Mouse (Mus musculus) forebrain, embryonic 15.5 days (tissue): ENCODE measurements around the gene Pgrmc1. TPM values are rescaled to one million over a fixed set of nuclear protein-coding genes. Genes with fewer than 3 reads are reported as not detected.
"Not testable (repeated sequence)": the region's sequence is repeated elsewhere in the genome, so short reads cannot be mapped to it uniquely, and the experiment has no call there.

ENCODE experiments used
- ATAC-seq: fragments of 200-750 bp; cut with Nextera tagmentation; replicated peaks from 2 replicates; pipeline ENCODE4 v1.8.0; 2017; ENCODE audit warnings: mild to moderate bottlenecking, moderate TSS enrichment, moderate library complexity
- H3K27ac ChIP-seq: fragments of 300-500 bp; sonication (generic); replicated peaks from 2 replicates; pipeline ENCODE4 v1.5.1; 2015; ENCODE audit warnings: mild to moderate bottlenecking, inconsistent platforms
- H3K27me3 ChIP-seq: fragments of 300-500 bp; sonication (generic); 2 replicates; pipeline ENCODE4 v1.6.1; 2015; ENCODE audit warnings: inconsistent platforms
- H3K36me3 ChIP-seq: fragments of 300-500 bp; sonication (generic); 2 replicates; pipeline ENCODE4 v1.6.1; 2015; ENCODE audit warnings: mild to moderate bottlenecking, inconsistent platforms
- H3K4me1 ChIP-seq: fragments of 300-500 bp; sonication (generic); 2 replicates; pipeline ENCODE4 v1.6.1; 2015; ENCODE audit warnings: inconsistent platforms
- H3K4me2 ChIP-seq: fragments of 300-500 bp; sonication (generic); replicated peaks from 2 replicates; pipeline ENCODE4 v1.6.1; 2015; ENCODE audit warnings: mild to moderate bottlenecking, inconsistent platforms
- H3K4me3 ChIP-seq: fragments of 300-500 bp; sonication (generic); 2 replicates; pipeline ENCODE4 v1.5.1; 2015; ENCODE audit warnings: mild to moderate bottlenecking, inconsistent platforms
- H3K9ac ChIP-seq: fragments of 300-500 bp; sonication (generic); replicated peaks from 2 replicates; pipeline ENCODE4 v1.6.1; 2015; ENCODE audit warnings: mild to moderate bottlenecking, inconsistent platforms
- H3K9me3 ChIP-seq: fragments of 300-500 bp; sonication (generic); 2 replicates; pipeline ENCODE4 v1.6.1; 2016; ENCODE audit warnings: inconsistent platforms
- WGBS: fragments of 180-500 bp; shearing (Covaris S2); methylation state at CpG from one replicate; pipeline ENCODE4 v1.1.7; 2015; ENCODE audit warnings: mixed read lengths; 5-methylcytosine and 5-hydroxymethylcytosine counted together
- polyA plus RNA-seq: library from polyadenylated mRNA; unstranded; fragments of >200 nt; fragmentation: Nextera tagmentation; extraction: Ambion mirVana; gene quantifications from 2 replicates; pipeline ENCODE4 v1.2.1, GENCODE M21; 2015

Pgrmc1 gene
- 475 and 528 TPM in 2 replicates for polyA plus RNA-seq

DNA sequence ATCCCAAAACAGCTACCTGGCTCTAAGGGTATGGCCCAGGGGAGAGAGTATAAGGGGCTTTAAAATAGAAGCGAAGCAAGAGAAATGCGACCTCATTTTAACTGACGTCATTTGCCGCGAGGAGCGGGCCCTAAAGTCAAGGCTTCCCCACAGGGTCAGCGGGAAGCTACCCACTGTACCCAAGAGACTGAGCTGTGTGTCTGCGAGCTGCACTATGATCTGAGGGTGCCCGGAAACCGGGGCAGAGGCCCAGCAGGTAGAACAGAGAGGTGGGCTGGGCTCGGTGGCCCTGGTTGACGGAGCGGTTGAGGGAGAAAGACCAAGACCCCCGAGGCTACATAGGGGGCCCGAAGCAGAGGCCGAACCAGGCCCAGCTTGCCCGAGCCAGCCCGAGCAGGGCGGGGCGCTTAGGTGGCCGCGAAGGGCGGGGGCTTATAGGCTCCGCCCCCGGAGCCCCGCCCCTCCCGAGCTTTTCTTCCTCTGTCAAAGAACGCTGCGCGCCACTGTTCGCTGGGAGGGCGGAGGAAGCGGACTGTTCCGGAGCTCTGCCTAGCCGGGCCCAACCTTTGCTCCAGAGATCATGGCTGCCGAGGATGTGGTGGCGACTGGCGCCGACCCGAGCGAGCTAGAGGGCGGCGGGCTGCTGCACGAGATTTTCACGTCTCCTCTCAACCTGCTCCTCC, at the start of gene Pgrmc1:
Gene Pgrmc1 (plus strand): TSS at position 500 of the 683 bp plus-strand sequence.
- Histone ChIP-seq H3K36me3 (peaks cover under 1% of the 10 kb centered on the region; the same call in 1 of the 2 replicates), H3K9me3 (no peaks in the 10 kb centered on the region), H3K27me3 (no peaks in the 10 kb centered on the region), H3K9ac (peak within 1 kb of the TSS; percentile 81), H3K4me1 (peaks cover 18% of the 10 kb centered on the region), H3K4me3 (peak within 1 kb of the TSS; percentile 69), H3K27ac (peak within 1 kb of the TSS; percentile 88), H3K4me2 (peak within 1 kb of the TSS; percentile 54)
- peak; percentile 94 for ATAC-seq
- 17% methylated on average over 44 of the region's 45 CpGs for WGBS

- no peak overlapping the region for H3K27ac ChIP-seq
- H3K4me3 ChIP-seq, result no peak overlapping the region
- ATAC-seq, result no peak
- H3K4me1 ChIP-seq, result no peaks in the 10 kb centered on the region
- H3K9ac ChIP-seq, result no peak overlapping the region
- no peaks in the 10 kb centered on the region for H3K9me3 ChIP-seq
- H3K4me2 ChIP-seq, result no peak overlapping the region
- H3K36me3 ChIP-seq, result no peaks in the 10 kb centered on the region
- WGBS, result 73% methylated on average over 5 of the region's 5 CpGs
- no peaks in the 10 kb centered on the region for H3K27me3 ChIP-seq
Measured at GRCm38 (mm10) chrX:36548798-36549197, 49.2 kb upstream of the Pgrmc1 start.

DNA sequence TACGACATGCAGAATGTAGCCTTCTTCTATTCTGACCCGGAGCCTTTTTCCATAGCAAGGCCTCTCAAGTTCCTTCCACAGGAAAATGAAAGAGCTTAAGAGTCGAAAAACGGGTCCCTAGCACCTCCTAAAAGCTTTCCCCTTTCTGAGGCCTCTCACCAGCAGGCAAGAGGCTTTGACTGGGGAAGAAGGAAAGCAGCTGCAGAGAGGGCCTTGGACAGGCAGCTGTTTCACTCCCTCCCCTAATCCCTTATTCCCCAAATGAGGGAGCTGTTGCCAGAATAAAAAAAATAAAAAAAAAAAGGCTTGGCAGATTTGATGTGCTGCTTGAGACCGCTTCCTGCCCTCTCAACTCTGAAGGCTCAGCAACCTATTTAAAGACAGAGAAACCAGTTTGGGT, 47.1 kb upstream of the Pgrmc1 start:
- Histone ChIP-seq H3K9ac (no peak overlapping the region), H3K36me3 (no peaks in the 10 kb centered on the region), H3K4me3 (no peak overlapping the region), H3K9me3 (no peaks in the 10 kb centered on the region), H3K4me1 (no peaks in the 10 kb centered on the region), H3K4me2 (no peak overlapping the region), H3K27me3 (no peaks in the 10 kb centered on the region), H3K27ac (peak overlapping the region; percentile 62; the same call in 1 of the 2 replicates)
- ATAC-seq, result peak; percentile 67
- WGBS, result 18% methylated on average over 5 of the region's 5 CpGs

GRCm38 (mm10) chrX:36551351-36551750, 46.7 kb upstream of the Pgrmc1 start:
- no peak overlapping the region for H3K4me3 ChIP-seq
- no peaks in the 10 kb centered on the region for H3K4me1 ChIP-seq
- peak overlapping the region; percentile 62 for H3K27ac ChIP-seq
- no peak overlapping the region for H3K9ac ChIP-seq
- no peak for ATAC-seq
- H3K27me3 ChIP-seq, result no peaks in the 10 kb centered on the region
- no peaks in the 10 kb centered on the region for H3K36me3 ChIP-seq
- H3K4me2 ChIP-seq, result no peak overlapping the region
- 33% methylated on average over 6 of the region's 6 CpGs for WGBS
- no peaks in the 10 kb centered on the region for H3K9me3 ChIP-seq

DNA sequence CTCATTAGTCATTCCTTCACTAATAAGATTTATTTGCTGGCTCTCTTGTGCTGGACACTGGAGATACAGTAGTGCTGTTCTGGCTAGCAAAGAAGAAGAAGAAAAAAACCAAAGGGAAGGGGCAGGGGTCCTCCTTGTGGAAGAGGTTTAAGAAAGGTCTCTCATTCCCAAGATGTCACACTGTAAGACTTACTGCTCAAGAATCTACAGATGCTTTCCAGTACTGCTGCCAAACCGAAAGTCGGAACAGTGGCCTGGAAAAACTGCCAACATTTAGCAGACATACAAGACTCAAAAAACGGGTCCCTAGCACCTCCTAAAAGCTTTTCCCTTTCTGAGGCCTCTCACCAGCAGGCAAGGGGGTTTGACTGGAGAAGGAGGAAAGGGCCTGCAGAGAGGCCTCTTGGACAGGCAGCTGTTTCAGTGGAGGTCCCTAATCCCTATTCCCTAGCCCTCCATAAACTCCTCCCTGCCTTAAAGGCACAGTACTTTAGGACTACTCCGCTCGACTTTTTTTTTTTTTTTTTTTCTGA, 45.9 kb upstream of the Pgrmc1 start:
- Histone ChIP-seq H3K27ac (peak overlapping the region; percentile 62; the same call in 1 of the 2 replicates), H3K9me3 (no peaks in the 10 kb centered on the region), H3K9ac (no peak overlapping the region), H3K4me1 (no peaks in the 10 kb centered on the region), H3K4me3 (no peak overlapping the region), H3K36me3 (no peaks in the 10 kb centered on the region), H3K4me2 (no peak overlapping the region), H3K27me3 (no peaks in the 10 kb centered on the region)
- WGBS, result 23% methylated on average over 5 of the region's 5 CpGs
- peak; percentile 80 for ATAC-seq

DNA sequence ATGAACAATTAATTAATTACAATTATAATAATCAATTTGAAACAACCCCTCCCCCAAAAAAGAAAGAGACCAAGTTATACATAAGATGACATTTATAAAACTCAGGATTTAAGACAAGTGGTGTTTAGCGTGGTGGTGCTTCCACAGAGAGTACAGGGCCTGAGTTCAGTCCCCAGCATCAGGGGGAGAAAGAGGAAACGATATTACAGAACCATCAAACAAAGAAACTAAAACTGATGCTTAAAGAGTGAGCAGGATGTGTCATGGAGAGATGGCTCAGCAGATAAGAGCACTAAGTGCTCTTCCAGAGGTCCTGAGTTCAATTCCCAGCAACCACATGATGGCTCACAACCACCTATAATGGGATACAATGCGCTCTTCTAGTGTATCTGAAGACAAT, 45.3 kb upstream of the Pgrmc1 start:
- no peak overlapping the region for H3K4me2 ChIP-seq
- no peaks in the 10 kb centered on the region for H3K27me3 ChIP-seq
- 0 out of 2 replicates have a peak, but pooled peaks have one; percentile 13 for ATAC-seq
- no peak overlapping the region for H3K4me3 ChIP-seq
- H3K36me3 ChIP-seq, result no peaks in the 10 kb centered on the region
- H3K9ac ChIP-seq, result no peak overlapping the region
- H3K27ac ChIP-seq, result no peak overlapping the region
- H3K4me1 ChIP-seq, result no peaks in the 10 kb centered on the region
- WGBS, result 70% methylated on average over 3 of the region's 3 CpGs
- no peaks in the 10 kb centered on the region for H3K9me3 ChIP-seq

DNA sequence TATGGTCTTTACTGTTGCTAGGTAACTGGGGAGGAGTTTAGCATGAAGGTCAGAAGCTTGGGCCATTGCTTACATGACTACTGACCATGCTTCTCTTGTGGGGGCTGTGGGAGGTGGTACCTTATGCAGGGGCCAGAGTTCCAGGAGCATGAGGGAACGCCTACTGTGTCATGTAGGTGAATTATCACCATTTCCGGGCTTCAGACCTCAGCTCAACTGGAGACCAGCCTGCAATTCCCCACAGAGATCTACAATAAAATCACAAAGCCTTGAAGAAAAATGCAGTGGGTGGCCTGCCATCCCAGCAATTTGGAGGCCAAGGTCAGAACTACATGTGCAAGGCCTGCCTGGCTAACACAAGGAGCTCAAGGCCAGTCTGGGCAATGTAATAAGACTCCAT, 42.8 kb upstream of the Pgrmc1 start:
- H3K4me1 ChIP-seq, H3K36me3 ChIP-seq, H3K27ac ChIP-seq, H3K4me3 ChIP-seq, H3K4me2 ChIP-seq, H3K9me3 ChIP-seq, H3K9ac ChIP-seq, H3K27me3 ChIP-seq, ATAC-seq: not testable (repeated sequence)
- 68% methylated on average over 2 of the region's 2 CpGs for WGBS

DNA sequence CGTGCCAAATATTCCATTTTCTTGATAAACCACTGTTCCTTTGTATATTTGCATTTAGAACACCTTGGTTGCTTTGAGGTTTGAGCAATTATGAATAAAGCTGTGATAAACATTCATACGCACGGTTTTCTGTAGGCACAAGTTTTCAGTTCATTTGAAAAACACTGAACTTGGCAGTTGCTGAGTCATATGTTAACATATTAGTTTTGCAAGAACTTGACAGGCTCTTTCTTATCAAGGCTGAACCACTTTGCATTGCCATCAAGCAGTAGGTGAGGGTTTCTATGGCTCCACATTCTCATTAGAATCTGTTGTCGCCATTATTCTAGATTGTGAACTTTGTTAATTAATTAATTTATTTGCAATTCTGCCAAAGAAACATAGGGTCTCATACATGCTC, 37.8 kb upstream of the Pgrmc1 start:
- H3K9ac ChIP-seq, result no peak overlapping the region
- H3K27ac ChIP-seq, result no peak overlapping the region
- no peak overlapping the region for H3K4me3 ChIP-seq
- no peaks in the 10 kb centered on the region for H3K9me3 ChIP-seq
- ATAC-seq, result no peak
- H3K4me1 ChIP-seq, result no peaks in the 10 kb centered on the region
- H3K4me2 ChIP-seq, result no peak overlapping the region
- H3K36me3 ChIP-seq, result no peaks in the 10 kb centered on the region
- 81% methylated on average over 4 of the region's 4 CpGs for WGBS
- no peaks in the 10 kb centered on the region for H3K27me3 ChIP-seq

- Histone ChIP-seq H3K9me3 (no peaks in the 10 kb centered on the region), H3K4me2 (no peak overlapping the region), H3K4me3 (no peak overlapping the region), H3K27me3 (no peaks in the 10 kb centered on the region), H3K27ac (no peak overlapping the region), H3K9ac (no peak overlapping the region), H3K36me3 (no peaks in the 10 kb centered on the region), H3K4me1 (no peaks in the 10 kb centered on the region)
- WGBS, result 17% methylated on average over 7 of the region's 7 CpGs
- ATAC-seq, result no peak
Measured at GRCm38 (mm10) chrX:36561650-36562049, 36.4 kb upstream of the Pgrmc1 start.

DNA sequence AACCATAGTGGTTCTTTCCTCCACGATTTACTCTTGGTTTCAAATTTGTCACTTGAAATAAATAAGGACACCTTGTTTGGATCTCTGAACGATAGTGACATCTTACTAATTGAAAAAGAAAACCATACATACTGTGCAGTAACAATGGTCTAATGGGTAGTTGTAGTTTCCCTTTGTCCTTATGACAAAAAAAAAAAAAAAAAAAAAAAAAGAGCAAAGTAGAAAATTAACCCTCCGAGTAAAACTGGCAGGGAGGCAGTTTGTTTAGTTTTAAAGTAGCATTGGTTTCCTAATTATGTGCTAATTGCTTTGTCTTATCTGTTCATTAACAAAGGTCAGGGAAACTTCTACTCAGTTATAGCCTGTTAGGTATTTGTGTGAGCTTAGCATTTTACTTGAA, 35.9 kb upstream of the Pgrmc1 start:
- H3K4me2 ChIP-seq, result no peak overlapping the region
- no peak overlapping the region for H3K27ac ChIP-seq
- no peak for ATAC-seq
- H3K4me3 ChIP-seq, result no peak overlapping the region
- H3K9ac ChIP-seq, result no peak overlapping the region
- no peaks in the 10 kb centered on the region for H3K9me3 ChIP-seq
- H3K36me3 ChIP-seq, result no peaks in the 10 kb centered on the region
- H3K4me1 ChIP-seq, result no peaks in the 10 kb centered on the region
- no peaks in the 10 kb centered on the region for H3K27me3 ChIP-seq
- WGBS, result 23% methylated on average over 3 of the region's 3 CpGs

DNA sequence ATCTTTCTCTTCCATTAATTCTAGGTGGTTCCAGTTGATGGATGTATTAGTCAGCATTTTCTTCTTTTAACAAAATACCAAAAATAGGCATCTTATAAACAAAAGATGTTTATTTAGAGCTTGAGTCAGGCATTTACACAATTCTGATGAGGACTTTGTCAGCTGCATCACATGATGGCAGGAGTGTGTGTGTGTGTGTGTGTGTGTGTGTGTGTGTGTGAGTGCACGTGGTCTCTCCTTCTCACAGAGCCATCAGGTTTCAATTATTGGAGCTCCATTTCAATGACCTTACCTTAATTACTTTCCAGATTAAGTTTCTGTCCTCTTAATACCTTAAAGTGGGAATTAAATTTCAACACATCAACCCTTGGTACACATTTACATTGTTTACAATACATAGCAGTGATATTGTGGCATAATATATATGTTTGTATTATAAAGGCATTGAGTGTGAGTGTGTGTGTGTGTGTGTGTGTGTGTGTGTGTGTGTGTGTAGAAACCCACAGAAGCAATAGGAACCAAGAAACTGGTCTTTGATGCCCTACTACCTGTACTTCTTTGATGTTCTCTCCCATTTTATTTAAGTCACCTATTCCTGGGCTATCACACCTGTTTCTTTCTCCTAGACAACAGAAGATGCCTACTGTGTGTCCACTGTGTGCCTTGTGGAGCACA, 11.2 kb upstream of the Pgrmc1 start:
- no peaks in the 10 kb centered on the region; the same call in 1 of the 2 replicates for H3K4me1 ChIP-seq
- peak overlapping the region; percentile 51 for H3K27ac ChIP-seq
- H3K9me3 ChIP-seq, result no peaks in the 10 kb centered on the region
- H3K36me3 ChIP-seq, result no peaks in the 10 kb centered on the region
- no peak overlapping the region for H3K4me3 ChIP-seq
- no peak overlapping the region for H3K4me2 ChIP-seq
- peak; percentile 38; the same call in 1 of the 2 replicates for ATAC-seq
- H3K9ac ChIP-seq, result no peak overlapping the region
- no peaks in the 10 kb centered on the region for H3K27me3 ChIP-seq
- WGBS, result 71% methylated on average over 1 of the region's 1 CpGs
